Mouse (Mus musculus) CD4-positive, CD25-positive, alpha-beta regulatory T cell, adult 9 weeks (primary cell): Measurements from ENCODE around the gene Mrps25. TPM values are rescaled to one million over a fixed set of nuclear protein-coding genes. Genes with fewer than 3 reads are reported as not detected.

Experiments
- polyA plus RNA-seq: library from polyadenylated mRNA; unstranded; fragments of 100-300 nt; shearing (Covaris generic); gene quantifications from one replicate; pipeline ENCODE4 v1.2.1, GENCODE M21; 2017

The Mrps25 gene
- polyA plus RNA-seq: 47.3 TPM

DNA sequence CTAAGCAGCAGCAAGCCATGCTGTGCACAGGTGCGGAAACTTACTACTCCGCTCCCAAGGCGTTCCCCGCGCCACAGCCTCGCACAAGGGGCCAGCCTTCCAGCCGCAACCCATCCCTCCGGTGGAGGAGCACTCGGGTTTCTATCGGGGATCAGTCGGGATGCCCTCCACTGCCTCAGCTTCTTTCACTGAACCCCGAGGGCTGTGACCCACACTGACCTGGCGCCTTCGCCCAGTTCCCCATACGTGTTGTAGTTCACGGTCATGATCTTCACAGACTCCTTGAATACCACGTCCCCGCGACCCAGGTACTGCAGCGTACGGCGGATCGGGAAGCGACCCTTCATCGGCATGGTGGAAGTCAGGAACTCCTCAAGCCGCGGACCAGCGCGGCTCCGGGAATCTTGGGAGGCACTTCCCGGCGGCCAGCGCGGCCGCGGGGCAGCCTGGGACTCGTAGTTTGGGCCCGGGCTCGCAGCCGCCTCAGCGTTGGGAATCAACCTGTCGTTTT is at the start of gene Mrps25:
Mrps25 (minus strand) TSS at position 413 of the 511 bp plus-strand sequence.

GRCm38 (mm10) chr6:92214773-92215449 is 31.1 kb upstream of the Mrps25 start, which contains the start of gene Rbsn:
Rbsn (minus strand) TSS chr6:92214925.

Other genes starting within 250 kb of the Mrps25 start
- not detected for gene Fgd5, start 205.2 kb downstream of the Mrps25 start, polyA plus RNA-seq
- gene Nr2c2, start 92.6 kb downstream of the Mrps25 start, polyA plus RNA-seq: 41.8 TPM
- gene Rbsn, start 30.9 kb upstream of the Mrps25 start, polyA plus RNA-seq: 33.2 TPM
- 0.20 TPM for gene Trh, start 60.6 kb upstream of the Mrps25 start, polyA plus RNA-seq